Mouse (Mus musculus): ENCODE measurements around the gene Mvd.

The Mvd gene

GRCm38 (mm10) chr8:122457171-122457570 is 13.9 kb upstream of the Mvd start:
- in situ Hi-C loops (cut with MseI, MboI), result no loop called here

- in situ Hi-C loops (cut with MseI, MboI), result no loop called here
Observed at GRCm38 (mm10) chr8:122454409-122454808, 11.2 kb upstream of the Mvd start.

GRCm38 (mm10) chr8:122452154-122452553 is 8.9 kb upstream of the Mvd start:
- in situ Hi-C loops (cut with MseI, MboI), result no loop called here

- in situ Hi-C loops (cut with MseI, MboI), result no loop called here
Observed at GRCm38 (mm10) chr8:122451161-122451703, 8.0 kb upstream of the Mvd start.

GRCm38 (mm10) chr8:122445203-122445602 is 2.0 kb upstream of the Mvd start:
- in situ Hi-C loops (cut with MseI, MboI), result no loop called here

- in situ Hi-C loops (cut with MseI, MboI), result no loop called here
Observed at GRCm38 (mm10) chr8:122444058-122444748, 981 bp upstream of the Mvd start.

GRCm38 (mm10) chr8:122442781-122443180 is 441 bp downstream of the Mvd start:
- in situ Hi-C loops (cut with MseI, MboI), result no loop called here

GRCm38 (mm10) chr8:122442356-122442755 is 866 bp downstream of the Mvd start:
- in situ Hi-C loops (cut with MseI, MboI), result no loop called here

- in situ Hi-C loops (cut with MseI, MboI), result no loop called here
Observed at GRCm38 (mm10) chr8:122441326-122441725, 1.9 kb downstream of the Mvd start.

GRCm38 (mm10) chr8:122439336-122439735 is 3.9 kb downstream of the Mvd start:
- in situ Hi-C loops (cut with MseI, MboI), result no loop called here

GRCm38 (mm10) chr8:122437708-122438331 is 5.4 kb downstream of the Mvd start:
- in situ Hi-C loops (cut with MseI, MboI), result no loop called here

GRCm38 (mm10) chr8:122436586-122437125 is 6.6 kb downstream of the Mvd start:
- in situ Hi-C loops (cut with MseI, MboI), result no loop called here

- in situ Hi-C loops (cut with MseI, MboI), result no loop called here
Observed at GRCm38 (mm10) chr8:122436146-122436545, 7.1 kb downstream of the Mvd start.

- in situ Hi-C loops (cut with MseI, MboI), result no loop called here
Observed at GRCm38 (mm10) chr8:122435375-122435774, 7.8 kb downstream of the Mvd start.

GRCm38 (mm10) chr8:122433269-122433905 is 9.8 kb downstream of the Mvd start:
- in situ Hi-C loops (cut with MseI, MboI), result no loop called here

- in situ Hi-C loops (cut with MseI, MboI), result no loop called here
Observed at GRCm38 (mm10) chr8:122432443-122433268, 10.6 kb downstream of the Mvd start, which contains the start of gene Cyba. TSS of gene Cyba (minus strand) at chr8:122432930.

GRCm38 (mm10) chr8:122431694-122432442 is 11.4 kb downstream of the Mvd start:
- in situ Hi-C loops (cut with MseI, MboI), result no loop called here

GRCm38 (mm10) chr8:122430646-122431045 is 12.6 kb downstream of the Mvd start:
- in situ Hi-C loops (cut with MseI, MboI), result no loop called here

GRCm38 (mm10) chr8:122430058-122430636 is 13.1 kb downstream of the Mvd start:
- in situ Hi-C loops (cut with MseI, MboI), result no loop called here

GRCm38 (mm10) chr8:122428163-122428562 is 15.1 kb downstream of the Mvd start:
- in situ Hi-C loops (cut with MseI, MboI), result no loop called here
